Mouse (Mus musculus): ENCODE results near the gene Hhatl. TPM values are rescaled to one million over a fixed set of nuclear protein-coding genes. Genes with fewer than 3 reads are reported as not detected.

Hhatl gene
- polyA plus RNA-seq, 1 experiment from 2014 or later, result 1.5 TPM

DNA sequence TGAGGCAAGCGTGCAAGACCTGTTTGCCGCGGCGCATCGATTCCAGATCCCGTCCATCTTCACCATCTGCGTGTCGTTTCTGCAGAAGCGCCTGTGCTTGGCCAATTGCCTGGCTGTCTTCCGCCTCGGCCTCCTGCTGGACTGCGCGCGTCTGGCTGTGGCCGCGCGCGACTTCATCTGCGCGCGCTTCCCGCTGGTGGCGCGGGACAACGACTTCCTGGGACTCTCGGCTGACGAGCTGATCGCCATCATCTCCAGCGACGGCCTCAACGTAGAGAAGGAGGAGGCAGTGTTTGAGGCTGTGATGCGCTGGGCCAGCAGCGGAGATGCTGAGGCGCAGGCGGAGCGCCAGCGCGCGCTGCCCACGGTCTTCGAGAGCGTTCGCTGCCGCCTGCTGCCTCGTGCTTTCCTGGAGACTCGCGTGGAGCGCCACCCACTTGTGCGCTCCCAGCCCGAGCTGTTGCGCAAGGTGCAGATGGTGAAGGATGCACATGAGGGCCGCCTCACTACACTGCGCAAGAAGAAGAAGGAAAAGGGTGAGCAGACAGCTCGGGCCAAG is 14.2 kb downstream of the Hhatl start:
- no peak for DNase-seq (ENCODE audit: low spot score)
- WGBS, result 13% methylated on average over 54 of the region's 54 CpGs
- no peak overlapping the region for H3K27ac ChIP-seq (replicated peaks)
- H3K4me3 ChIP-seq (ENCODE audit: low read depth, low read length), result peak overlapping the region; percentile 20
- no peaks in the 10 kb centered on the region for H3K4me1 ChIP-seq (replicated peaks; ENCODE audit: control insufficient read depth, insufficient read depth)
- peak overlapping the region; percentile 55 for H3K4me2 ChIP-seq (replicated peaks; ENCODE audit: low read depth)
- no peak for TF ChIP-seq EP300 (optimal IDR thresholded peaks at IDR 0.05)
- TF ChIP-seq CTCF (IDR thresholded peaks at IDR 0.05; ENCODE audit: low read depth), result no peak
- no peaks in the 10 kb centered on the region for H3K36me3 ChIP-seq (ENCODE audit: control insufficient read depth, insufficient read depth, low read length)
- H3K9ac ChIP-seq (ENCODE audit: low read length), result no peak overlapping the region; the same call in 1 of the 2 replicates
- peaks cover 10% of the 10 kb centered on the region; the same call in 1 of the 2 replicates for H3K27me3 ChIP-seq (ENCODE audit: control insufficient read depth, insufficient read depth, low read length)
- no peaks in the 10 kb centered on the region for H3K9me3 ChIP-seq (ENCODE audit: control insufficient read depth, low read length)
- ATAC-seq (ENCODE audit: low FRiP score, low TSS enrichment), result peak; percentile 3; the same call in 1 of the 2 replicates

DNA sequence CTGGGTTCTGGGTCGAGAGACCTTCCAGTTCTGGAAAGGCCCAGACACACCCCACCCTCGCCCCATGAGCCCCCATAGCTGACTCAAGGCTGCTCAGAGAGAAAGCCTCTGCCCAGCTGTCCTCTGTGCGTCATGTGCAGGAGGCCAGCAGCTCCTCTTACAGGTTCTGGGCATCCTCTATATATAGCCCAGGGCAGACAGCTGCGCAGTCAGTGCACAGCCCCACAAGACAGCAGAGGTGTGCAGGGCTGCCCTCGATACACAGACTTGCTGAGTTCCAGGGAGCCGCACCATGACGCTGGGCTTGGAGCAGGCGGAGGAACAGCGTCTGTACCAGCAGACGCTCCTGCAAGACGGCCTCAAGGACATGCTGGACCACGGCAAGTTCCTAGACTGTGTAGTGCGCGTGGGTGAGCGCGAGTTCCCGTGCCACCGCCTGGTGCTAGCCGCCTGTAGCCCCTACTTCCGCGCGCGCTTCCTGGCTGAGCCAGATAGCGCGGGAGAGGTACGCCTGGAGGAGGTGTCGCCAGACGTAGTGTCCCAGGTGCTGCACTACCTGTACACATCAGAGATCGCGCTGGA is 14.7 kb downstream of the Hhatl start, which contains the start of gene Klhl40:
Gene Klhl40 (plus strand): TSS at position 124 of the 582 bp plus-strand sequence.
- peaks cover 10% of the 10 kb centered on the region; the same call in 1 of the 2 replicates for H3K27me3 ChIP-seq (ENCODE audit: control insufficient read depth, insufficient read depth, low read length)
- no peaks in the 10 kb centered on the region for H3K36me3 ChIP-seq (ENCODE audit: control insufficient read depth, insufficient read depth, low read length)
- H3K9me3 ChIP-seq (ENCODE audit: control insufficient read depth, low read length), result no peaks in the 10 kb centered on the region
- DNase-seq (ENCODE audit: low spot score), result no peak
- 19% methylated on average over 30 of the region's 30 CpGs for WGBS
- ATAC-seq (ENCODE audit: low FRiP score, low TSS enrichment), result peak; percentile 32; the same call in 1 of the 2 replicates
- H3K4me2 ChIP-seq (replicated peaks; ENCODE audit: low read depth), result peak within 1 kb of the TSS; percentile 55
- H3K4me1 ChIP-seq (replicated peaks; ENCODE audit: control insufficient read depth, insufficient read depth), result no peaks in the 10 kb centered on the region
- peak within 1 kb of the TSS; percentile 20 for H3K4me3 ChIP-seq (ENCODE audit: low read depth, low read length)
- no peak for TF ChIP-seq CTCF (IDR thresholded peaks at IDR 0.05; ENCODE audit: low read depth)
- no peak for TF ChIP-seq EP300 (optimal IDR thresholded peaks at IDR 0.05)
- H3K27ac ChIP-seq (replicated peaks), result no peak within 1 kb of the TSS
- H3K9ac ChIP-seq (ENCODE audit: low read length), result no peak within 1 kb of the TSS; the same call in 1 of the 2 replicates

DNA sequence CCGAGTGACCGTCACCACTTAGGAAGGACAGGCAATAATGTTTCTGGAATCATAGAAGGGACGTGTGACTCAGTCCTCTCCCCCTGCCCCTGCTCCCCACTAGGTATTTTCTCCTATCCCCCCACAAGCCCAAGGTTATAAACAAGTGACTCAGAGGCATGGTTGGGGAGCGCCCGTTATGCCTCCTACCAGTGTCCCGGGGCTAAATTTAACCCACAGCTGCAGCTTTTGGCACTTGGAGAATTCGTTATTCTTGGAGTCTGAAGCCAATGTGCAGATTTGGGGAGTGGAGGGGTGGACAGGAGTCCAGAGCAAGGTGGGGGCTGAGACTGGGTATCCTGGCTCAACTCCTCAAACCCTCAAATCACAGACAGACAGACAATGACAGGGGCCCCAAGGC is 15.8 kb downstream of the Hhatl start:
- Histone ChIP-seq H3K9ac (ENCODE audit: low read length) (no peak overlapping the region), H3K27me3 (ENCODE audit: control insufficient read depth, insufficient read depth, low read length) (peaks cover 10% of the 10 kb centered on the region; the same call in 1 of the 2 replicates), H3K36me3 (ENCODE audit: control insufficient read depth, insufficient read depth, low read length) (no peaks in the 10 kb centered on the region), H3K4me2 (replicated peaks; ENCODE audit: low read depth) (no peak overlapping the region), H3K9me3 (ENCODE audit: control insufficient read depth, low read length) (no peaks in the 10 kb centered on the region), H3K4me3 (ENCODE audit: low read depth, low read length) (no peak overlapping the region), H3K4me1 (replicated peaks; ENCODE audit: control insufficient read depth, insufficient read depth) (no peaks in the 10 kb centered on the region), H3K27ac (replicated peaks) (no peak overlapping the region)
- TF ChIP-seq CTCF (IDR thresholded peaks at IDR 0.05; ENCODE audit: low read depth) (no peak), EP300 (optimal IDR thresholded peaks at IDR 0.05) (no peak)
- ATAC-seq (ENCODE audit: low FRiP score, low TSS enrichment) (no peak), DNase-seq (ENCODE audit: low spot score) (no peak)
- whole genome bisulfite sequencing, result 68% methylated on average over 7 of the region's 7 CpGs

DNA sequence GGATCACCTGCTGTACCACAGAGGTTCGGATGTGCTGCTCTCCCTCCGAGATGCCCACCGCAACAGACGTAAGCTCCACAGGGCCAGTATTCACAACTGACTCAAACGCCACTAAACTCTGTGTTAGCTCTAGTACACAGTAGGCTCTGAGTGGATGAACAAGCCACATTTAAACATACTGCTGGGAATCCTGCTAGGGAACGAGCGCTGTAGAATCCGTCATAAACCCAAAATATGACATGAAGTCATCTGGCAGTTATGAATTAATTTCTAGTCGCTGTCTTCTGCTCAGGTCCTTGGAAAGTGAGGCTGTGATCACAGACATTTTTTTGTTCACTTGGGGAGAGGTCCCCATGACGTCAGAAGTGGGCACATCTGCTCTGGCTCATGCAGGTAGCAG is 16.4 kb downstream of the Hhatl start:
- Histone ChIP-seq H3K4me1 (replicated peaks; ENCODE audit: control insufficient read depth, insufficient read depth) (no peaks in the 10 kb centered on the region), H3K4me3 (ENCODE audit: low read depth, low read length) (no peak overlapping the region), H3K27me3 (ENCODE audit: control insufficient read depth, insufficient read depth, low read length) (peaks cover 10% of the 10 kb centered on the region; the same call in 1 of the 2 replicates), H3K27ac (replicated peaks) (no peak overlapping the region), H3K4me2 (replicated peaks; ENCODE audit: low read depth) (no peak overlapping the region), H3K9me3 (ENCODE audit: control insufficient read depth, low read length) (no peaks in the 10 kb centered on the region), H3K36me3 (ENCODE audit: control insufficient read depth, insufficient read depth, low read length) (no peaks in the 10 kb centered on the region), H3K9ac (ENCODE audit: low read length) (no peak overlapping the region)
- ATAC-seq (ENCODE audit: low FRiP score, low TSS enrichment), result no peak
- DNase-seq (ENCODE audit: low spot score), result no peak
- WGBS, result 81% methylated on average over 10 of the region's 10 CpGs
- TF ChIP-seq CTCF (IDR thresholded peaks at IDR 0.05; ENCODE audit: low read depth), result no peak
- no peak for TF ChIP-seq EP300 (optimal IDR thresholded peaks at IDR 0.05)

DNA sequence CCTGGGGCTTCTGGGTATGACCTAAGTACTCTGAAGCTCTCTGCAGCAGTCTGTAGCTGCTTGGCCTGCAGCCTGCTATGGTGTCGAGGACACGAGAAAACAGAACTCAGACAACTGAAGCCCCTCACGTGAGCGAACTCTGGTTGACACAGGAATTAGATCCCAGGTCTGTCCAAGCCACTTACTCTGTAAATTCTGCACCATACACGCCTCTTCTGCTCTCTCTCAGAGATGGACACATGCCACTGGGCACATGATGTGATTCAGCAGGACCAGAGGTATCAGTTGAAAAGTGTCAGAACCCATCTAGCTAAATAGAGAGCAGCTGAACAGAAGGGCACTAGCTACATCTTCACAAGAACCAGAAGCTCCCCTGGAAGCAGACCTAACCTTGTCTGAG is 19.9 kb downstream of the Hhatl start:
- 55% methylated on average over 5 of the region's 5 CpGs for WGBS
- no peak overlapping the region for H3K4me2 ChIP-seq (replicated peaks; ENCODE audit: low read depth)
- no peak for TF ChIP-seq EP300 (optimal IDR thresholded peaks at IDR 0.05)
- H3K36me3 ChIP-seq (ENCODE audit: control insufficient read depth, insufficient read depth, low read length), result no peaks in the 10 kb centered on the region
- H3K9ac ChIP-seq (ENCODE audit: low read length), result no peak overlapping the region
- no peaks in the 10 kb centered on the region for H3K27me3 ChIP-seq (ENCODE audit: control insufficient read depth, insufficient read depth, low read length)
- DNase-seq (ENCODE audit: low spot score) (no peak), ATAC-seq (ENCODE audit: low FRiP score, low TSS enrichment) (no peak)
- H3K4me3 ChIP-seq (ENCODE audit: low read depth, low read length), result no peak overlapping the region
- H3K27ac ChIP-seq (replicated peaks), result no peak overlapping the region
- H3K4me1 ChIP-seq (replicated peaks; ENCODE audit: control insufficient read depth, insufficient read depth), result no peaks in the 10 kb centered on the region
- H3K9me3 ChIP-seq (ENCODE audit: control insufficient read depth, low read length), result no peaks in the 10 kb centered on the region

DNA sequence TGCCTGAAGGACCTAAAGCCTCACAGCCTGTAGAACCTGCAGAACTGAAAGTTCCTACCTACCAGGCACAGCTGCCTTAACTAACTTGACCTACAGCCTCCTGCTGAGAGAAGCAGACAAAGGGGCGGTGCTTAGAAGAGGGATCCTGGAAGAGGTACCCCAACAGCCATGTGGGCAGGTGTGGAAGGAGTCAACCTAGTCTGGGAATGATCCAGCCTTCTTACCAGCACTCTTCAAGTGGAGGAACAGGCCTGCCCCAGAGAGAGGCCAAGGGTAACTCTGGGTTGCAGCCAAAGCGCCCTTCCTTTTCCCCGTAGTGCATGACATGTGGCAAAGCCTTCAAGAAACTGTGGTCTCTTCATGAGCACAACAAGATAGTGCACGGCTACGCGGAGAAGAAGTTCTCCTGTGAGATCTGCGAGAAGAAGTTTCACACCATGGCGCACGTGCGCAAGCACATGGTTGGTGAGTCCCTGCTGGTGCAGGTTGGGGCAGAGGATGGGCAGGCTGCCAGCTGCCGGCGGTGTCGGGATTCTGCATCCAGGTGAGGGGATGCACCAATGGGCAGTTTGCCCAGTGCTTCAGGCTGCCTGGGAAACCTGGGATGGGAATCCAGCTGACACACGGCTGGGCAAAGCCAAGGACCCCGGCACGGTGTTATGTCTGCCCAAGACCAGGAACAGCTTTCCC is 27.0 kb downstream of the Hhatl start:
- no peak overlapping the region for H3K4me3 ChIP-seq (ENCODE audit: low read depth, low read length)
- no peak overlapping the region for H3K9ac ChIP-seq (ENCODE audit: low read length)
- ATAC-seq (ENCODE audit: low FRiP score, low TSS enrichment), result no peak
- no peak for DNase-seq (ENCODE audit: low spot score)
- H3K9me3 ChIP-seq (ENCODE audit: control insufficient read depth, low read length), result no peaks in the 10 kb centered on the region
- H3K4me2 ChIP-seq (replicated peaks; ENCODE audit: low read depth), result no peak overlapping the region
- peaks cover 4% of the 10 kb centered on the region; the same call in 1 of the 2 replicates for H3K36me3 ChIP-seq (ENCODE audit: control insufficient read depth, insufficient read depth, low read length)
- 80% methylated on average over 16 of the region's 16 CpGs for WGBS
- no peak for TF ChIP-seq CTCF (IDR thresholded peaks at IDR 0.05; ENCODE audit: low read depth)
- TF ChIP-seq EP300 (optimal IDR thresholded peaks at IDR 0.05), result no peak
- H3K4me1 ChIP-seq (replicated peaks; ENCODE audit: control insufficient read depth, insufficient read depth), result 0 out of 2 replicates have a peak, but pooled peaks cover 3% of the 10 kb centered on the region
- no peaks in the 10 kb centered on the region for H3K27me3 ChIP-seq (ENCODE audit: control insufficient read depth, insufficient read depth, low read length)
- H3K27ac ChIP-seq (replicated peaks), result no peak overlapping the region
